In genomic region chr1:119328921-119329692, GRCm38 (mm10) we compare ENCODE assay signal across 9 mouse cellular contexts.
DNase-seq lines count a peak whose midpoint lies in the region; ATAC-seq and TF ChIP-seq lines count a peak whose summit lies in the region.
"Had no signal": no experiment of that assay in that cellular context is flagged by ENCODE, and none has a peak within 500 bp of the region (broad histone marks: within the 10 kb centered on the region; RNA-seq: fewer than 3 reads in every experiment).

No protein-coding gene starts in this region.

- H3K27ac ChIP-seq in heart, embryonic 16.5 days (ENCODE audit: low read length): no peak overlapping the region
- no peak overlapping the region; the same call in 1 of the 2 replicates for H3K27ac ChIP-seq in embryonic facial prominence, embryonic 12.5 days
- H3K27ac ChIP-seq in midbrain, postnatal 0 days (ENCODE audit: low read depth, low read length): no peak overlapping the region

- no peak overlapping the region for H3K4me2 ChIP-seq in heart, embryonic 16.5 days (ENCODE audit: low read depth, low read length)
- H3K4me2 ChIP-seq in embryonic facial prominence, embryonic 12.5 days (replicated peaks): no peak overlapping the region
- H3K4me2 ChIP-seq in midbrain, postnatal 0 days (ENCODE audit: low read depth, low read length, poor library complexity, severe bottlenecking): no peak overlapping the region

- H3K36me3 ChIP-seq in heart, embryonic 16.5 days (ENCODE audit: control insufficient read depth, insufficient read depth): no peaks in the 10 kb centered on the region
- H3K36me3 ChIP-seq in embryonic facial prominence, embryonic 12.5 days: no peaks in the 10 kb centered on the region
- no peaks in the 10 kb centered on the region for H3K36me3 ChIP-seq in midbrain, postnatal 0 days (ENCODE audit: insufficient read depth, low read length)

- H3K9ac ChIP-seq in heart, embryonic 16.5 days (ENCODE audit: low read length): 0 out of 2 replicates have a peak overlapping the region, but pooled peaks have one; percentile 26
- H3K9ac ChIP-seq in embryonic facial prominence, embryonic 12.5 days: no peak overlapping the region
- no peak overlapping the region for H3K9ac ChIP-seq in midbrain, postnatal 0 days (replicated peaks; ENCODE audit: low read length, poor library complexity, severe bottlenecking)

- intact Hi-C loops in heart, postnatal 10 days (cut with DNase I): no loop called here
- intact Hi-C loops in left cerebral cortex, postnatal 36 days (cut with DNase I): no loop called here

- H3K9me3 ChIP-seq in heart, embryonic 16.5 days (replicated peaks; ENCODE audit: control insufficient read depth, low read length): no peaks in the 10 kb centered on the region
- H3K9me3 ChIP-seq in embryonic facial prominence, embryonic 12.5 days: no peaks in the 10 kb centered on the region
- no peaks in the 10 kb centered on the region for H3K9me3 ChIP-seq in midbrain, postnatal 0 days (ENCODE audit: low read length)

- H3K4me3 ChIP-seq in heart, embryonic 16.5 days (ENCODE audit: low read length): no peak overlapping the region
- no peak overlapping the region for H3K4me3 ChIP-seq in embryonic facial prominence, embryonic 12.5 days
- H3K4me3 ChIP-seq in midbrain, postnatal 0 days (ENCODE audit: low read depth, low read length): no peak overlapping the region
- H3K4me3 ChIP-seq: erythroblast, embryonic 14.5 days had no signal

- TF ChIP-seq CTCF in midbrain, postnatal 0 days (IDR thresholded peaks at IDR 0.05): no peak

- whole genome bisulfite sequencing in heart, embryonic 16.5 days: 29% methylated on average over 15 of the region's 15 CpGs
- WGBS in embryonic facial prominence, embryonic 12.5 days: 7% methylated on average over 15 of the region's 15 CpGs
- WGBS in midbrain, postnatal 0 days: 13% methylated on average over 15 of the region's 15 CpGs

- no peak for ATAC-seq in heart, embryonic 16.5 days (replicated peaks; ENCODE audit: extremely low read depth, insufficient read depth, low FRiP score)
- ATAC-seq in embryonic facial prominence, embryonic 12.5 days (ENCODE audit: insufficient number of reproducible peaks, insufficient read depth, low FRiP score, low TSS enrichment): peak; percentile 43; the same call in 1 of the 2 replicates
- ATAC-seq in midbrain, postnatal 0 days (ENCODE audit: low FRiP score): peak; percentile 60; the same call in 1 of the 2 replicates

- H3K4me1 ChIP-seq in heart, embryonic 16.5 days (ENCODE audit: control insufficient read depth, insufficient read depth, low read length): no peaks in the 10 kb centered on the region
- peaks cover 12% of the 10 kb centered on the region for H3K4me1 ChIP-seq in embryonic facial prominence, embryonic 12.5 days
- no peaks in the 10 kb centered on the region for H3K4me1 ChIP-seq in midbrain, postnatal 0 days (ENCODE audit: insufficient read depth, low read length)

- DNase-seq in heart, postnatal 10 days: no peak
- DNase-seq in kidney, adult 18-20 months: peak; percentile 17
- peak; percentile 21 to 31 for DNase-seq in left cerebral cortex, postnatal 36 days (ENCODE audit: low spot score in 2 of 2)
- peak; percentile 82 for DNase-seq in midbrain, postnatal 0 days (ENCODE audit: low spot score)
- no peak for DNase-seq in B cell, adult 2 months
- no peak for DNase-seq in thymus, postnatal 4 days

- no peaks in the 10 kb centered on the region for H3K27me3 ChIP-seq in heart, embryonic 16.5 days (ENCODE audit: control insufficient read depth, insufficient read depth, low read length)
- peaks cover 23% of the 10 kb centered on the region for H3K27me3 ChIP-seq in embryonic facial prominence, embryonic 12.5 days
- no peaks in the 10 kb centered on the region for H3K27me3 ChIP-seq in midbrain, postnatal 0 days (ENCODE audit: insufficient read depth, low read length)

Comparison
In these comparisons a context has a peak if more than half of its experiments do, and no peak if none do; other contexts are left out.
1. DNase-seq: peak in kidney, adult 18-20 months (single experiment), left cerebral cortex, postnatal 36 days (2 of 2) and midbrain, postnatal 0 days (single experiment); none in heart, postnatal 10 days (0 of 2), B cell, adult 2 months (0 of 2) and thymus, postnatal 4 days (single experiment).